Mouse (Mus musculus): Measurements from ENCODE around the gene Comt. TPM values are rescaled to one million over a fixed set of nuclear protein-coding genes. Genes with fewer than 3 reads are reported as not detected.

The Comt gene
- polyA plus RNA-seq, 2 experiments, result 69.8 to 73.8 TPM

DNA sequence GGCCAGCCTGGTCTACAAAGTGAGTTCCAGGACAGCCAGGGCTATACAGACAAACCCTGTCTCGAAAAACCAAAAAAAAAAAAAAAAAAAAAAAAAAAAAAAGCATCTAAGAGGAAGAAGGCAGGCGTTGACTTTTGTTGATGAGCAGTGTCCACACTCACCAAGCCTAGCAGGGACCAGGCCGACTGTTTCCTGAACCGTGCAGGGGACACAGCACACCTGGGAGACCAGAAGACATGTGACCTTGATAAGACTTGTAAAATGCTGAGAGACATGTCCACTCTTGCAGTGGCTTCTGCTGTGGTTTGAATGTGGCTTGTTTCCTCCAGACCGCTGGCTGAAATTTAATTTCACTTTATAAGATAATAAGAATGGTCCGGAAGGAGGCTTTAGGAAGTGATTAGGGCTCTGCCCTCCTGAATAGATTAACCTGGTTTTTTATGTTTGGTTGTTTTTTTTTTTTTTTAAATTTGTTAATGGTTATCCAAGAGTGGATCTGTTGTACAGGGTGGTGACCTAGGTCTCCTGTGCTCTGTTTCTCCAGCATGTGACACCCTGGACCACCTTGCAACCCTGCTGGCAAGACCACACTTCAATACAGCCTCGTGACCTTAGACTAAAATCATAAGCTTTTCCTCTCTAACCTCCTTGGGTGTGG is 50.2 kb downstream of the Comt start:
- Histone ChIP-seq H3K9me3 (ENCODE audit: control insufficient read depth, low read length) (no peaks in the 10 kb centered on the region), H3K9ac (replicated peaks) (no peak overlapping the region), H3K27ac (no peak overlapping the region), H3K4me1 (replicated peaks; ENCODE audit: control insufficient read depth in 2 of 2, insufficient read depth in 2 of 2, low read length in 1 of 2) (peaks cover 7 to 12% of the 10 kb centered on the region in 2 experiments), H3K4me3 (ENCODE audit: insufficient read depth in 1 of 2, low read depth in 2 of 2, low read length in 2 of 2) (no peak overlapping the region), H3K36me3 (replicated peaks; ENCODE audit: control insufficient read depth, insufficient read depth, low read depth) (no peaks in the 10 kb centered on the region), H3K4me2 (ENCODE audit: low read depth) (no peak overlapping the region), H3K27me3 (ENCODE audit: control insufficient read depth, insufficient read depth, low read length) (no peaks in the 10 kb centered on the region)
- TF ChIP-seq EP300 (IDR thresholded peaks at IDR 0.05; ENCODE audit: low read depth), result no peak
- no peak for TF ChIP-seq CTCF (IDR thresholded peaks at IDR 0.05; ENCODE audit: low read depth)
- WGBS (ENCODE audit: insufficient replicate concordance), result 34% methylated on average over 7 of the region's 7 CpGs
- DNase-seq (ENCODE audit: low read depth in 3 of 3, low spot score in 3 of 3), result no peak
- ATAC-seq (ENCODE audit: insufficient read depth), result no peak

- Histone ChIP-seq H3K9me3 (ENCODE audit: control insufficient read depth, low read length) (no peaks in the 10 kb centered on the region), H3K27me3 (ENCODE audit: control insufficient read depth, insufficient read depth, low read length) (no peaks in the 10 kb centered on the region), H3K36me3 (replicated peaks; ENCODE audit: control insufficient read depth, insufficient read depth, low read depth) (no peaks in the 10 kb centered on the region), H3K9ac (replicated peaks) (no peak overlapping the region), H3K4me2 (ENCODE audit: low read depth) (no peak overlapping the region), H3K27ac (no peak overlapping the region), H3K4me3 (ENCODE audit: insufficient read depth in 1 of 2, low read depth in 2 of 2, low read length in 2 of 2) (no peak overlapping the region), H3K4me1 (replicated peaks; ENCODE audit: control insufficient read depth in 2 of 2, insufficient read depth in 2 of 2, low read length in 1 of 2) (peaks cover 15 to 17% of the 10 kb centered on the region in 2 experiments)
- ATAC-seq (ENCODE audit: insufficient read depth) (no peak), DNase-seq (ENCODE audit: low read depth in 3 of 3, low spot score in 3 of 3) (no peak)
- no peak for TF ChIP-seq CTCF (IDR thresholded peaks at IDR 0.05; ENCODE audit: low read depth)
- no peak for TF ChIP-seq EP300 (IDR thresholded peaks at IDR 0.05; ENCODE audit: low read depth)
- 73% methylated on average over 4 of the region's 4 CpGs for WGBS (ENCODE audit: insufficient replicate concordance)
Observed at GRCm38 (mm10) chr16:18373632-18374031, 53.0 kb downstream of the Comt start.

GRCm38 (mm10) chr16:18370197-18370596 is 56.5 kb downstream of the Comt start:
- Histone ChIP-seq H3K27ac (no peak overlapping the region), H3K4me1 (replicated peaks; ENCODE audit: control insufficient read depth in 2 of 2, insufficient read depth in 2 of 2, low read length in 1 of 2) (peaks cover 5 to 8% of the 10 kb centered on the region in 2 experiments; a peak in 3 of 4 replicates), H3K9ac (replicated peaks) (no peak overlapping the region), H3K4me2 (ENCODE audit: low read depth) (peak overlapping the region; percentile 9; the same call in 1 of the 2 replicates), H3K9me3 (ENCODE audit: control insufficient read depth, low read length) (no peaks in the 10 kb centered on the region), H3K27me3 (ENCODE audit: control insufficient read depth, insufficient read depth, low read length) (no peaks in the 10 kb centered on the region), H3K36me3 (replicated peaks; ENCODE audit: control insufficient read depth, insufficient read depth, low read depth) (no peaks in the 10 kb centered on the region), H3K4me3 (ENCODE audit: insufficient read depth in 1 of 2, low read depth in 2 of 2, low read length in 2 of 2) (no peak overlapping the region)
- ATAC-seq (ENCODE audit: insufficient read depth) (peak; percentile 79; the same call in 1 of the 2 replicates), DNase-seq (ENCODE audit: low read depth in 3 of 3, low spot score in 3 of 3) (no peak)
- 10% methylated on average over 3 of the region's 3 CpGs for WGBS (ENCODE audit: insufficient replicate concordance)
- TF ChIP-seq CTCF (IDR thresholded peaks at IDR 0.05; ENCODE audit: low read depth) (no peak), EP300 (IDR thresholded peaks at IDR 0.05; ENCODE audit: low read depth) (peak; percentile 47)

- H3K4me3 ChIP-seq (ENCODE audit: insufficient read depth in 1 of 2, low read depth in 2 of 2, low read length in 2 of 2), result no peak overlapping the region
- no peak for DNase-seq (ENCODE audit: low read depth in 3 of 3, low spot score in 3 of 3)
- no peak for TF ChIP-seq EP300 (IDR thresholded peaks at IDR 0.05; ENCODE audit: low read depth)
- TF ChIP-seq CTCF (IDR thresholded peaks at IDR 0.05; ENCODE audit: low read depth), result no peak
- ATAC-seq (ENCODE audit: insufficient read depth), result no peak
- no peaks in the 10 kb centered on the region for H3K9me3 ChIP-seq (ENCODE audit: control insufficient read depth, low read length)
- H3K36me3 ChIP-seq (replicated peaks; ENCODE audit: control insufficient read depth, insufficient read depth, low read depth), result no peaks in the 10 kb centered on the region
- H3K27ac ChIP-seq, result no peak overlapping the region
- WGBS (ENCODE audit: insufficient replicate concordance), result 78% methylated on average over 4 of the region's 4 CpGs
- peaks cover 5 to 8% of the 10 kb centered on the region in 2 experiments; a peak in 3 of 4 replicates for H3K4me1 ChIP-seq (replicated peaks; ENCODE audit: control insufficient read depth in 2 of 2, insufficient read depth in 2 of 2, low read length in 1 of 2)
- no peaks in the 10 kb centered on the region for H3K27me3 ChIP-seq (ENCODE audit: control insufficient read depth, insufficient read depth, low read length)
- no peak overlapping the region for H3K4me2 ChIP-seq (ENCODE audit: low read depth)
- H3K9ac ChIP-seq (replicated peaks), result no peak overlapping the region
Observed at GRCm38 (mm10) chr16:18366849-18367248, 59.8 kb downstream of the Comt start.

- 67% methylated on average over 8 of the region's 8 CpGs for WGBS (ENCODE audit: insufficient replicate concordance)
- TF ChIP-seq EP300 (IDR thresholded peaks at IDR 0.05; ENCODE audit: low read depth), result no peak
- no peak for TF ChIP-seq CTCF (IDR thresholded peaks at IDR 0.05; ENCODE audit: low read depth)
Observed at GRCm38 (mm10) chr16:18362948-18363347, 63.7 kb downstream of the Comt start.

More at GRCm38 (mm10) chr16:18362948-18363347, 63.7 kb downstream of the Comt start:
- ATAC-seq (ENCODE audit: insufficient read depth) (no peak), DNase-seq (ENCODE audit: low read depth in 3 of 3, low spot score in 3 of 3) (no peak)
- no peaks in the 10 kb centered on the region for H3K36me3 ChIP-seq (replicated peaks; ENCODE audit: control insufficient read depth, insufficient read depth, low read depth)
- no peaks in the 10 kb centered on the region for H3K9me3 ChIP-seq (ENCODE audit: control insufficient read depth, low read length)
- H3K27me3 ChIP-seq (ENCODE audit: control insufficient read depth, insufficient read depth, low read length), result no peaks in the 10 kb centered on the region
- H3K4me3 ChIP-seq (ENCODE audit: insufficient read depth in 1 of 2, low read depth in 2 of 2, low read length in 2 of 2), result no peak overlapping the region
- no peak overlapping the region for H3K27ac ChIP-seq
- H3K4me2 ChIP-seq (ENCODE audit: low read depth), result no peak overlapping the region
- H3K9ac ChIP-seq (replicated peaks), result no peak overlapping the region
- no peaks in the 10 kb centered on the region for H3K4me1 ChIP-seq (replicated peaks; ENCODE audit: control insufficient read depth in 2 of 2, insufficient read depth in 2 of 2, low read length in 1 of 2)

Data from liver, embryonic 14.5 days (tissue).